Mouse (Mus musculus): ENCODE measurements around the gene Tmem95. TPM values are rescaled to one million over a fixed set of nuclear protein-coding genes. Genes with fewer than 3 reads are reported as not detected.

The Tmem95 gene
- total RNA-seq, 2 experiments from 2014 or later: not detected

GRCm38 (mm10) chr11:69848021-69848420 lies 29.8 kb downstream of the Tmem95 start:
- DNase-seq (ENCODE audit: low spot score in 2 of 2): no peak

GRCm38 (mm10) chr11:69846738-69847688 lies 30.8 kb downstream of the Tmem95 start:
- no peak for DNase-seq (ENCODE audit: low spot score in 2 of 2)

GRCm38 (mm10) chr11:69846198-69846680 lies 31.6 kb downstream of the Tmem95 start, which contains the start of gene Plscr3:
Gene Plscr3 (plus strand): TSS chr11:69846376.
- peak; percentile 84 to 92 for DNase-seq (ENCODE audit: low spot score in 2 of 2)

GRCm38 (mm10) chr11:69838714-69839104 lies 39.1 kb downstream of the Tmem95 start:
- DNase-seq (ENCODE audit: low spot score in 2 of 2): no peak

- DNase-seq (ENCODE audit: low spot score in 2 of 2): peak; percentile 98 to 99
These were observed 39.7 kb downstream of the Tmem95 start, which contains the start of gene Tmem256 for GRCm38 (mm10) chr11:69837952-69838713. Gene Tmem256 (plus strand): TSS chr11:69838514.

GRCm38 (mm10) chr11:69837604-69837951 lies 40.2 kb downstream of the Tmem95 start, which contains the start of gene Nlgn2:
Gene Nlgn2 (minus strand): TSS chr11:69837784.
- DNase-seq (ENCODE audit: low spot score in 2 of 2): no peak

- DNase-seq (ENCODE audit: low spot score in 2 of 2): peak; percentile 54
These were observed 40.9 kb downstream of the Tmem95 start for GRCm38 (mm10) chr11:69836703-69837576.

GRCm38 (mm10) chr11:69835966-69836335 lies 41.9 kb downstream of the Tmem95 start:
- DNase-seq (ENCODE audit: low spot score in 2 of 2): no peak

GRCm38 (mm10) chr11:69835326-69835965 lies 42.4 kb downstream of the Tmem95 start:
- DNase-seq (ENCODE audit: low spot score in 2 of 2): no peak

- peak in 1 of 2 experiments; percentile 31 for DNase-seq (ENCODE audit: low spot score in 2 of 2)
These were observed 43.7 kb downstream of the Tmem95 start for GRCm38 (mm10) chr11:69834001-69834549.

- DNase-seq (ENCODE audit: low spot score in 2 of 2): no peak
These were observed 44.3 kb downstream of the Tmem95 start for GRCm38 (mm10) chr11:69833554-69833953.

GRCm38 (mm10) chr11:69828832-69829231 lies 49.0 kb downstream of the Tmem95 start:
- DNase-seq (ENCODE audit: low spot score in 2 of 2): no peak

Small RNA genes lying within 50 kb of the gene (microRNA-seq; reads per million reads assigned to microRNA genes)
- gene Mir6924: 0 reads per million in 2 experiments

Other genes with a start within 250 kb of the Tmem95 start
- gene Fxr2, start 245.0 kb downstream of the Tmem95 start, total RNA-seq (2021): 100 to 1,000 TPM; 105 to 106 TPM
- gene Sox15, start 222.7 kb downstream of the Tmem95 start, total RNA-seq (2021): under 1 TPM in 1 of 2 experiments, not detected in 1; 0.48 TPM
- 10 to 100 TPM; 73.3 to 82.4 TPM for gene Mpdu1, start 215.4 kb downstream of the Tmem95 start, total RNA-seq (2021)
- 10 to 100 TPM; 13.1 to 18.5 TPM for gene Cd68, start 211.9 kb downstream of the Tmem95 start, total RNA-seq (2021)
- 100 to 1,000 TPM; 409 to 418 TPM for gene Eif4a1, start 205.6 kb downstream of the Tmem95 start, total RNA-seq (2021)
- gene Senp3, start 195.9 kb downstream of the Tmem95 start, total RNA-seq (2021): 10 to 100 TPM; 84.3 to 88.5 TPM
- 1 to 10 TPM in 1 of 2 experiments, under 1 TPM in 1; 0.88 to 1.1 TPM for gene Tnfsf13, start 192.2 kb downstream of the Tmem95 start, total RNA-seq (2021)
- gene Tnfsf12, start 182.2 kb downstream of the Tmem95 start, total RNA-seq (2021): 1 to 10 TPM; 5.8 to 6.5 TPM
- 1 to 10 TPM in 1 of 2 experiments, under 1 TPM in 1; 0.45 to 1.0 TPM for gene Tnfsfm13, start 181.9 kb downstream of the Tmem95 start, total RNA-seq (2021)
- 10 to 100 TPM; 62.8 to 68.5 TPM for gene Polr2a, start 119.4 kb downstream of the Tmem95 start, total RNA-seq (2021)
- gene Slc35g3, start 116.0 kb downstream of the Tmem95 start, total RNA-seq (2021): under 1 TPM in 1 of 2 experiments, not detected in 1; 0.21 TPM
- 10 to 100 TPM; 82.0 to 83.5 TPM for gene Zbtb4, start 112.1 kb downstream of the Tmem95 start, total RNA-seq (2021)
- 1 to 10 TPM; 1.0 to 1.1 TPM for gene Chrnb1, start 82.1 kb downstream of the Tmem95 start, total RNA-seq (2021)
- 10 to 100 TPM; 22.8 to 23.7 TPM for gene Fgf11, start 76.2 kb downstream of the Tmem95 start, total RNA-seq (2021)
- gene Tmem102, start 72.4 kb downstream of the Tmem95 start, total RNA-seq (2021): not detected
- not detected for gene Gm39566, start 62.7 kb downstream of the Tmem95 start, total RNA-seq (2021)
- not detected for gene Spem2, start 59.6 kb downstream of the Tmem95 start, total RNA-seq (2021)
- gene Spem1, start 55.8 kb downstream of the Tmem95 start, total RNA-seq (2021): under 1 TPM; 0.50 to 0.74 TPM
- 100 to 1,000 TPM; 220 to 226 TPM for gene Nlgn2, start 40.2 kb downstream of the Tmem95 start, total RNA-seq (2021)
- gene Tmem256, start 39.5 kb downstream of the Tmem95 start, total RNA-seq (2021): 100 to 1,000 TPM; 150 to 162 TPM
- gene Plscr3, start 31.6 kb downstream of the Tmem95 start, total RNA-seq (2021): 10 to 100 TPM; 22.0 to 23.3 TPM
- not detected for gene Tnk1, start 19.3 kb downstream of the Tmem95 start, total RNA-seq (2021)
- gene Kctd11, start 3.4 kb upstream of the Tmem95 start, total RNA-seq (2021): 1 to 10 TPM; 1.1 to 1.2 TPM
- gene Acap1, start 17.5 kb upstream of the Tmem95 start, total RNA-seq (2021): under 1 TPM in 1 of 2 experiments, not detected in 1; 0.30 TPM
- 1 to 10 TPM; 1.5 to 2.1 TPM for gene 2810408A11Rik, start 23.0 kb upstream of the Tmem95 start, total RNA-seq (2021)
- 100 to 1,000 TPM; 108 to 124 TPM for gene Neurl4, start 23.1 kb upstream of the Tmem95 start, total RNA-seq (2021)
- gene Gps2, start 35.9 kb upstream of the Tmem95 start, total RNA-seq (2021): 10 to 100 TPM; 28.5 to 29.3 TPM
- 100 to 1,000 TPM; 446 to 451 TPM for gene Eif5a, start 43.9 kb upstream of the Tmem95 start, total RNA-seq (2021)
- 1 to 10 TPM; 8.3 to 9.7 TPM for gene Ybx2, start 57.8 kb upstream of the Tmem95 start, total RNA-seq (2021)
- 1 to 10 TPM; 1.8 to 3.6 TPM for gene Slc2a4, start 70.2 kb upstream of the Tmem95 start, total RNA-seq (2021)
- not detected for gene Cldn7, start 86.8 kb upstream of the Tmem95 start, total RNA-seq (2021)
- 100 to 1,000 TPM; 108 to 115 TPM for gene Ctdnep1, start 103.1 kb upstream of the Tmem95 start, total RNA-seq (2021)
- 10 to 100 TPM; 88.5 to 93.9 TPM for gene Elp5, start 104.5 kb upstream of the Tmem95 start, total RNA-seq (2021)
- gene Gabarap, start 113.1 kb upstream of the Tmem95 start, total RNA-seq (2021): 100 to 1,000 TPM; 221 to 251 TPM
- 10 to 100 TPM; 38.0 to 40.0 TPM for gene Phf23, start 117.8 kb upstream of the Tmem95 start, total RNA-seq (2021)
- 10 to 100 TPM; 29.3 to 29.7 TPM for gene Dvl2, start 122.6 kb upstream of the Tmem95 start, total RNA-seq (2021)
- gene Acadvl, start 137.4 kb upstream of the Tmem95 start, total RNA-seq (2021): 10 to 100 TPM; 62.3 to 69.2 TPM
- 100 to 1,000 TPM; 845 to 900 TPM for gene Dlg4, start 138.9 kb upstream of the Tmem95 start, total RNA-seq (2021)
- gene Asgr1, start 176.1 kb upstream of the Tmem95 start, total RNA-seq (2021): 1 to 10 TPM in 1 of 2 experiments, under 1 TPM in 1; 0.88 to 1.0 TPM
- not detected for gene Asgr2, start 214.6 kb upstream of the Tmem95 start, total RNA-seq (2021)

Measured in layer of hippocampus, postnatal 14 days (tissue).